Mouse (Mus musculus): ENCODE results near the gene Atp11a.

Atp11a gene

DNA sequence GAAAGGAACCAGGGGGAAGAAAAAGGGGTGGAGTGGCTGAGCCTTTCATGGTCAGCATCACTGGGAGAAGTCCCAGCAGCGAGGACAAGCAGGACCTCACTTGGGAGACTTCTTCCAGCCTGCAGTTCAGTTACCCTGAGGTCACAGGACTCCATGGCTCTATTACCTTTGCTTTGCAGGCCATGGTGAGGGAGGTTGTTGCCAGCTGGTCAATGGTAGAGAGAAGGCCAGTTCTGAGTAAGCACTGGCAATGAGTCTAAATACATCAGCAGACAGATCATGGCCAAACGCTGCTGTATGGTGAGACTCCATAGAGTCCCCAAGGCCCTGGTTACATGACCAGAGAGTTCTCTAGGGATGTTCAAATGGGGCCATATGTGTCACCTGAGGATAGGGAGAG is 15.5 kb downstream of the Atp11a start:
- no peak for DNase-seq (ENCODE audit: low spot score in 2 of 2)

DNA sequence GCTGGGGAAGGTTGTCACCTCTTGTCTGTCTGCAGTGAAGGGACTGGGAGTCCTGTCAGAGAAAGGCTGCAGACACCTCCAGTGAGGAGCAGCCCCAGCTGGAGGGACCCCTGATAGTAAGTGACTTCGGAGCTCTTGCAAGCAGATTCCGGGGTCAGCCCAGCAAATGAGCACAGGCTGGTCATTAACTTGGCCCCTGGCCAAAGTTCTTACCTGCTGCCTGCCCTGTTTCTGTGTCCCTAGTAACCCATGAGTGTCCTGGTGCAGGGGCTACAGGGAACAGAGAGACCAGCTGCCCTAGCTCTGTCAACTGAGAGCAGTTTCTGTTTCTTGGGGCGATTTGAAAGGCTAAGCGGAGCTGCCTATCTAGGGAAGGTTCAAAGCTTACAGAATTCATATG is 17.1 kb downstream of the Atp11a start:
- no peak for DNase-seq (ENCODE audit: low spot score in 2 of 2)

DNA sequence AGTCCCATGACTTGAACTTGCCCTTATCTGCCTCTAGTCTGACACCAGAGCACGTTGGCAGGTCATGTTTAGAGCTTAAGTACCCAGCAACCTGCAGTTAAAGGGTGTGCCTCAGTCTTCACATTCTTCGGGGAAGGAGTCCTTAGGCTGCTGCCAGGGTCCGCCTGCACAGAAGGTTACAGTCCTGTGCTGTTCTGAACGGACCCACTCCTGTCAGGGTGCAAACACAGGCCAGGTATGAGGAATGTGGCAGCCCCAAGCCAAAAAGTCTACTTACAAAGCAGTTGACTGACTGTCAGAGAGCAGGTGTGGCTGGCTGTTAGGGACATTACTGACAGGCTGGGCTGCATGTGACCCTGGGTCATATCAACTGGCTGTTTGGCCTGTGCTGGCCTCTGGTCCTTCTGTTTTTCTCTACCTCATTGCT is 18.1 kb downstream of the Atp11a start:
- no peak for DNase-seq (ENCODE audit: low spot score in 2 of 2)

DNA sequence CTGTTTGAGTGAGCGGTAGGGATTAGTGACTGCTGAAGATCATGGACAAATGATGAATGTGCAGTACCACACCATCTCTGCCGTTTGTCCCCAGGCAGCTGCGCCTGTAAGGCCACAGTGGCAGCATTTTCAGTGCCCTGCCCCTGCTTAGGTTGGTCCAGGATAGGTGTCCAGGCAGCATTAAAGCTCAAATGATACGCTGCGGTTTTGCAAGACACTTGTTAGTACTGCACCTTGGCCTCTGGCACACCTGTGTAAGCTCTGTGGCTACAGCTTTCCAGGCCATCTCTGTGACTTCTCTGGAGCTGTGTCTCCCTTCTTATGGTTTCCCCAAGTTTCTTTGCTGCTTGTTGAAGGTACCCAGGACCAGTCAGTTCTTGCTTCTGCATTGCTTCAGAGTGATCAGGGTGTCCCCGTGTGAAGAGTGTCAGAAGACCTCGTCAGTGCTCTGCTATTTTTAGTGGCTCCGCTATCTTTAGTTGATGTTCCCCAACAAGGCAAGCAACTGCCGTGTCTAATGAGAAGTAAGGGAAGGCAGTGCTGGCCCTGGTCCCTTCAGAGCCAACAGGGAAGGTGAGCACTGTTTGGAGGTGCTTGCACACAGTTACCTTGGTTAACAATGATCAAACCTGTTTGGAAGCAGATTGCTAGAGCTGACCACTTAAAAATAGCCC is 18.6 kb downstream of the Atp11a start:
- DNase-seq (ENCODE audit: low spot score in 2 of 2): no peak

- DNase-seq (ENCODE audit: low spot score in 2 of 2): no peak
Observed at GRCm38 (mm10) chr8:12776166-12776565, 19.4 kb downstream of the Atp11a start.

- no peak for DNase-seq (ENCODE audit: low spot score in 2 of 2)
Observed at GRCm38 (mm10) chr8:12777171-12777570, 20.4 kb downstream of the Atp11a start.

DNA sequence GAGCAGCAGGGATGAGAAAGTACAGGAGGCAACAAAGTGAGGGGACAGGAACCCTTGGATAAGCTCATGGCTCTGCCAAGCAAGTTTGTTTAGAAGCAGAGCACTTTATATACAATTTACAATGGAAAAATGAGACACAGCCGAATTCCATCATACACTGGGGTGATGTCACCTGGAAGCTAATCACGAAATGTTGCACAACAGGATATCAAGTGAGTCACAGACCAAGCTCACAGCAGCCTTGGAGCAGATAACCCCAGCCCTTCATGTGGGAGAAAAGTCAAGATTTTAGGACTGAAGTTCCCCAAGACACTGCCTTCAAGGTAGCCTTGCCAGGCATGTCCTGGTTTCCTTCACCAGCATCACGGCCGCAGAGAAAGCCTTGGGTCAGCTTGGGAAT is 22.7 kb downstream of the Atp11a start:
- no peak for DNase-seq (ENCODE audit: low spot score in 2 of 2)

GRCm38 (mm10) chr8:12785508-12785907 is 28.7 kb downstream of the Atp11a start:
- no peak for DNase-seq (ENCODE audit: low spot score in 2 of 2)

DNA sequence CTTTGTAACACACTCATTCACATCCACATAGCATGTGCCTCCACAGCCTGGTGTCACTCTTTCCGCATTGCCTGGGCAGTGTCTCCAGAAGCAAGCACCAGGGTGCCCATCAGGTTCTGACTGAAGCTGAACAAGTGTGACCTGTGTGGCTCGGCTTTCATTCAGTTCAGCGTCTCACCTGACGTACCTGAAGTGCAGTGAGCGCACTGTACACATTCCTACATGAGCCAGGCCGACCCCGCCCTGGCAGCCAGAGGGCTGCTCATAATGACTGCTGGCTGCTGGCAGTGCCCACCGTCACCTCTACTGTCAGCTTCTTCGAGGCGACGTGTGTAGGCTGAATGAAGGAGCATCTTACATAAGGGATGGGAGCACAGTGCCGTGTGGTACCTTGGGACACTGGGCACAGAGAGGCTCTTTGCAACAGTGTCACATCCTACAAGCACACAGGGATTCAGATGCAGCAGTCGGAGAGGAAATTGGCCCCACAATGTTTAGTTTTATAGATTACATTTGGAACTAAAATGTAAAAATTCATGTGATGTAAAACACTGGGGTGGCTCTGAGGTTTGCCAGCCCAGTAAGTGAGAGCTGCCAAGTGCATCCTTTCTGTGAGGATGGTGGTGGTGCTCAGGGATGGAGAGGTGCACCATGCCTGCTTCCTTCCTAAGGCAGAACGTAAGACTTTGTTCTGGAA is 29.6 kb downstream of the Atp11a start:
- no peak for DNase-seq (ENCODE audit: low spot score in 2 of 2)

GRCm38 (mm10) chr8:12786958-12787301 is 30.1 kb downstream of the Atp11a start:
- DNase-seq (ENCODE audit: low spot score in 2 of 2): no peak

- no peak for DNase-seq (ENCODE audit: low spot score in 2 of 2)
Observed at GRCm38 (mm10) chr8:12787427-12787826, 30.6 kb downstream of the Atp11a start.

DNA sequence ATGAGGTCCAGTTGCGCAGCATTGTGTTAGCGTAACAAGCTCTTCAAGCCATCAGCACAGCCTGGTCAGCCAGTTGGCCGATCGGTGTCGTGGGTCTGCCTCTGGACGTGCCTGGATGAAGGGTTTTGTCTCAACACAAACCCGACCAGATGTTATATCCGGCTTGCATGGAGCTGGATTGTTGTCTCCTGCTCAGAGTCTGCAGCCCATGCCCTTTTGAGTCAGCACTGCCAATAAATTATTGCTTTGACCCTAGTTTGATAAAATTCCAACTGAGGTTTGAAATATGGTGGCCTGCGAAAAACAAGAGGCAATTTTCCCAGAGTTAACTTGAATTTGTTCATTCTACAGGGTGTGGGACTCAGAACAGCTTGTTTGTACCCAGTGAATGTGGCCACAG is 31.9 kb downstream of the Atp11a start:
- DNase-seq (ENCODE audit: low spot score in 2 of 2): no peak

DNA sequence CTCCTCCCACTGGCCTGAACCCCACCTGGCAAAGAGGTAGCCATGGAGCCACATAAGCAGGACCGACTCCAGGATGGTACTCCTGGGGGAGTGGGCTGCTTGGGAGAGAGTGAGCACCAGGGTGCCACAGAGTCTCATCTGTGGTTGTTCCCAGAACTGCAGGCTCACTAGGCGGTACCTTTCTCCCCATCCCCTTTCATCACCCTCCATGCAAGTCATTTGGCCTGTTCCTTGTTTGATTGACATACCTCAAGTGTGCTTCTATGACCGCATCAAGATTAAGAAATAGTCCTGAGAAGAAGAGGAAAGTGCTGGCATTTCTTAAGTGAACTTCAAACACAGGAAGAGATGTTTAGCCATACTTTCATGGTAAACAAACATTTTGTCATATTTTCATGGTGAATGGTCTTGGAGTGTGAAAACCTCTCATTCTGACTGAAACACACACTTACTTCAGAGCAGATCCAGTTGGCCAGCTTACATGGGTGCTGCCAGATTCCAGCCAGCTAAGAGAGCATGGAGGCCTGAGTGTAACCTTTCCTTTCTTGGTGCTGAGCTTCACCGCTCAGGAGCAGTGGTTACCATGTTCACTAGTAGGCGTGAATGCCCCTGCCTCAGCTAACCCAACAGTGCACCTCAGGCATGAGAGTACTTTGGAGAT is 38.3 kb downstream of the Atp11a start:
- no peak for DNase-seq (ENCODE audit: low spot score in 2 of 2)

GRCm38 (mm10) chr8:12799099-12799498 is 42.3 kb downstream of the Atp11a start:
- no peak for DNase-seq (ENCODE audit: low spot score in 2 of 2)

DNA sequence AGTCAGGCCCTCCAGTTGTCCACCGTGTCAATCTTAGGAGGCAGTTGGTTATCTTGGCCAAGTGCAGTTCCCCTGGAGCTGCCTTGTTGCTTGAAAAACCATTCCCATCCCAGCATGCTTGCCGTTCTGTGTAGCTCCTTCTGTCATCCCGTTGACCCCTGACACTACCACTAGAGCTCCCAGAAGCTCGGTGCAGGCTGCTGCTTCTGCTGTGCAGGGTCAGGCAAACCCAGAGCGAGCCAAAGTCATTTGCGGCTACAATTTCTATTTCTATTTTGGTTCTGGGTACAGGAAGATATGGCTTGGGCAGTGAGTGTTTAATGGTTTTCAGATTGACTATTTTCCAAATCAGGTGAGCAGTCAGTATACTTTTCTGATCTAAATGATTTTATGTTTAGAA is 43.0 kb downstream of the Atp11a start:
- DNase-seq (ENCODE audit: low spot score in 2 of 2): no peak

DNA sequence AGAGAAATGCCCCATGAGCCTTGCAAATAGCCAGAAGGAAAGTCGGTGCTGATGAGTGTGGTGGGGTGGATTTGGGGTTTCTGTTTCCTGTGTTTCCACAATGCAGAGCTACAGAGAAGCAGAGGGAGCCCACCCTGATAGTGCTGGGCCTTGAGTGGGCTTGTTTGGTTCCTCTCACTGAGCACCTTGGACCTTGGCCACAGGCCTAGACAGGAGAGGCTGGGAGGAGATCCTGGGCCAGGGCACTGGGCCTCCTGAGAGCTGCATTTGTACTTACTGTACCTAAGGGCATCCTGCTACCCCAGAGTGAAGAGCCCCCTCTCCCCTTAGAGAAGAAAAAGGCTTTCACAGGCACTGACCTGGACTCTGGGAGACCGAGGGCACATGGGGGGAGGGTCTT is 43.4 kb downstream of the Atp11a start:
- DNase-seq (ENCODE audit: low spot score in 2 of 2): no peak

- DNase-seq (ENCODE audit: low spot score in 2 of 2): no peak
Observed at GRCm38 (mm10) chr8:12801586-12801985, 44.8 kb downstream of the Atp11a start.

- DNase-seq (ENCODE audit: low spot score in 2 of 2): no peak
Observed at GRCm38 (mm10) chr8:12803121-12803520, 46.3 kb downstream of the Atp11a start.

DNA sequence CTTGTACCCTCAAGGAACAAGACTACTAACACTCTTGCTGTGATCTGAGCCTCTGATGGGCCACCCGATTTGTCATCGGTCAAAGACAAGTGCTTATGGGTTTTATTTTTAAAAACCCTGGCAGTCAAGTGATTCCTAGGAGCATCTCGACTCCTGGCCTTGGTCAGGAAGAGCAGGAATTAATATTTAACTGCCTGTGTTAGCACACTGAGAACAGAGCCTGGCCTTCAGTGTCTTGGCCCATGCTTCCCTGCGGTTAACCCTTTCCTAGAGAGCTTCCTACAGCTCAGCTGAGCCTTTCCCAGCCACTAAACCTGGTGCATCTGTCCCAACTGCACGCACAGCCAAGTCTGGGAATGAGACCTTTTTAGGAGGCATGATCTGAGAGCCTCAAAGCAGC is 48.1 kb downstream of the Atp11a start:
- DNase-seq (ENCODE audit: low spot score in 2 of 2): no peak

DNA sequence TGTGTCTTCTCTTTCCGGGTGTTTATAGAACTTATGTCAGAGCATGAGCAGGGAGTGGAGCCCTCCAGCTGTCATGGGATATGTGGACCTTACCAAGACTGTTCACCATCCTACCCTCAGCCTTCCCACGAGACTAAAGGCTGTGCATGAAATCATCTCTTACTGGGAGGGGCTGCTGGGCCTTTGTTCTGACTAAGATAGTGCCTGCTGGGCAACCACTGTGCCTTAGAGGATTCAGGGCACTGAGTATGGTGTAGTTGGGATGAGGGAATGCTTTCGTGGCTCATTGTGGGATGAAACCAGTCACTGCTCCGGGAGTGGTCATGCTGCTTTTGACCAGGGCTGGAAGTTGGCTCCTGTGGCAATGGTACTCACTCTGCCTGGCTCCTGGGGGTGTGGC is 48.8 kb downstream of the Atp11a start:
- DNase-seq (ENCODE audit: low spot score in 2 of 2): no peak

DNA sequence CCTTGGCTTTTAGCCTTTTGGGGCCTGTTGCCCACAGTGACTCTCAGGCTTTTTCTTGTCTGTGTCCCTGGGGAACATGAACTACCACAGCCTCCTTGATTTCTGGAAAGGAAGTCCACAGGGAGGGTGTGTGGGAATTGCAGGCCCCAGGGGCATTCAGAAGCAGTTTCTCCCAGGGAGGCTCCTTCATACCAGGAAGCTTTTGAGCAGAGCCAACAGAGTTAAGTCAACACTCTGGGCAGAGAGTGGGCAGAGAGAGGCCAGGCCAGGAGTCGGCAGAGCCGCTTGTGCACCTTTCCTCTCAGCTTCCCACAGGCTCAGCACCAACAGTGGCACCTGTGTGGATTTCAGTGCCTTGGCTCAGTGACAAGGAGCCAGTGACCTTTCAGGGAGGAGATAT is 51.2 kb downstream of the Atp11a start:
- no peak for DNase-seq (ENCODE audit: low spot score in 2 of 2)

DNA sequence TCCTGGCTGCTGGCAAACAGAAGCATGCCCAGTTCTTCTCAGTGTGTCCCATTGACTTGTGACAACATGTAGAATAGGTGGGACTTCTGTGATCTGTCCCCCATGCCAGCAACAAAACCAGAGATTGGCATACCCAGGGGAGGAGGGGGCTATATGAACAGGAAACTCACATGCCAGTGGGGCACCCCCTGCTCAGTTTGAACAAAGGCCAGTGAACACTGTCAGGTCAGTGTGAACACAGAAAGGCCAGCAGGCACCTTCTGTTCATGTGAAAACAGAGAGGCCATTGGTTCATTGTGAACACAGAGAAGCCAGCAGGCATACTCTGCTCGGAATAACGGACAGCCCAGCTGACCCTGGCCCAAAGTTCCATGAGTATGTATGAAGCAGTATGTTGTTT is 52.7 kb downstream of the Atp11a start:
- no peak for DNase-seq (ENCODE audit: low spot score in 2 of 2)

- no peak for DNase-seq (ENCODE audit: low spot score in 2 of 2)
Observed at GRCm38 (mm10) chr8:12811231-12811630, 54.4 kb downstream of the Atp11a start.

Data from right cerebral cortex, postnatal 36 days (tissue).